Mouse (Mus musculus): Measurements from ENCODE around the gene Slc44a4.

The Slc44a4 gene

GRCm38 (mm10) chr17:34913930-34914665 lies at the start of gene Slc44a4:
Gene Slc44a4 (plus strand): TSS chr17:34914466.
- DNase-seq: no peak

GRCm38 (mm10) chr17:34865981-34866380 lies 48.3 kb upstream of the Slc44a4 start:
- DNase-seq: no peak

- DNase-seq: no peak
These were observed 39.9 kb upstream of the Slc44a4 start for GRCm38 (mm10) chr17:34874321-34874720.

GRCm38 (mm10) chr17:34879336-34879879 lies 34.9 kb upstream of the Slc44a4 start, which contains the start of gene Zbtb12:
Gene Zbtb12 (plus strand): TSS chr17:34879483.
- no peak for DNase-seq

GRCm38 (mm10) chr17:34881166-34881565 lies 33.1 kb upstream of the Slc44a4 start:
- DNase-seq: no peak

- DNase-seq: no peak
These were observed 32.5 kb upstream of the Slc44a4 start, which contains the start of gene Gm20547 for GRCm38 (mm10) chr17:34881683-34882310. Gene Gm20547 (minus strand): TSS chr17:34882042.

DNA sequence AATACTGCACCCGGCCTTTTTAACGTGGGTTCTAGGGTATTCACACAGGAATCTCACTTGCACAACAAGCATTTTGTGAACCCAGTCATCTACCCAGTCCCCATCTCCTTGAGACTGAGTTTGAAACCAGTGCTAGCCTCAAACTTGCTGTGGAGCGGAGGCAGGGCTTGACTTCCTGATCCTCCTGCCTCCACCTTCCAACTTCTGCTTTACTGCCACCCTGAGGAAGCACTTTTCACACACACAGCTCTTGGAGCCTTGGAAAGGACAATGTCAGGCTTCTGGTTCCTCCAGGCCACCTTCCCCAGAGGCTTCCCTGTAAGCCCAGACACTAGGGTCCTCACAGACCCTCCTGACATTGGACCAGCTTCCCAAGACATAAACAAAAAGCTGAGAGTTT lies 30.9 kb upstream of the Slc44a4 start:
- DNase-seq: no peak

- DNase-seq: no peak
These were observed 29.6 kb upstream of the Slc44a4 start for GRCm38 (mm10) chr17:34884704-34885103.

DNA sequence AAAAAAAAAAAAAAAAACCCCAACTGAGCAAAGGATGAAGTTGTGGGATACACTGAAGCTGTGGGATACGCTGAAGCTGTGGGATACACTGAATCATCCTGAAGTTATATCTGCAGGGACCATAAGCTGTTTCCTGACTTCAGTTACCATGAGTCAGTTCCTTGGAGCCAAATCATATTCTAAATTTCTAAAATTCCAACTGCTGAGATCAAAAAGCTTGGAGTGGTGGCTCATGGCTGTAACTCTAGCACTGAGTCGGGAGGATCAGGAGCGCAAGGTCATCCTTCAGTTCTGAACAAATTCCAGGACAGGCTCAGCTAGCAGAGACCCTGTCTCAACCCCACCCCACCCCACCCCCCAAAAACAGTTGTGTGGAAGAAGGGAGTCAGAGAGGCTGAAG lies 28.7 kb upstream of the Slc44a4 start:
- no peak for DNase-seq

DNA sequence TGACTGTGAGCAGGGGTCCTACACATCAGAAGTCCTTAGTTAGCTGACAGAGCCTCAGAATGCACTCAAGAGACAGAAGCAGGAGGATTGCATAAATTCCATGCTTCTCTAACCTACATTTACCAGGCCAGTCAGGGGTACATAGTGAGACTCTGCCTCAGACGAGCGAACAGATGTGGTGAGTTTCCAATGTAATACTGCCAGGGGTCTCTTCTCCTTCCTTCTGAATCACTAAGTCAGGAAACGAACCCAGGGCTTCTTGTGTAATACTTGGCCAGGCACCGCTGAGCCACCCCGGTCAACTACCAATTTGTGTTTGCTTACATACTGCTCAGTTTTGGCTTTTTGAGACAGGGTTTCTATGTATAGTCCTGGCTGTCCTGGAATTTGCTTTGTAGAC lies 26.3 kb upstream of the Slc44a4 start:
- no peak for DNase-seq

DNA sequence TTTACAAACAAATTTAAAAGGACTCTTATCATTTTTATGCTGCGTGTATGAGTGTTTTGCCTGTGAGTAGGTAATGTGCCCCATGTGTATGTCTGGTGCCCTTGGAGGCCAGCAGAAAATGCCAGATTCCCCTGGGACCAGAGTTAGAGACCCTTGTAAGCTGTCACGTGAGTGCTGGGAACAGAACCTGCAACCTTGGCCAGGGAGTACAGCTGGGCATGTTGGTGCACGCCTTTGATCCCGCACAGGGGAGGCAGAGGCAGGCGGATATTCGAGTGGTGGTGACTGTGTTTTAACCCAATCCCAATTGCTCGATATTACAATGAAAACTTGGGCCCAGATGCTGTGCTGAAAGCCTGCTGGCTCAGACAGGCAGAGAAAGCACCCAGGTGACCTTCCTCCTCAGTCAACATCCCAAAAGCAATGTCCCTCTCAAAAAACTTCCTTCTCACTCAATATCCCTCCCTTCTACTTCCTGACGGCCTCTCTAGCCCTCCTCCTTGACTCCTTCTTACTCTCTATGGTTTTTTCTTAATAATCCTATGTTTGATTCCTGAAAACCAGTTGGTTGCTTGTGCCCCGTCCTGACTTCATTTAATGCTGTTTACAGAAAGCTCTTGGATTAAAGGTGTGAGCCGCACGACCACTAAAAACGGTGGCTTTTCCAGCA lies 24.1 kb upstream of the Slc44a4 start:
- DNase-seq: no peak

- no peak for DNase-seq
These were observed 22.9 kb upstream of the Slc44a4 start for GRCm38 (mm10) chr17:34891377-34891776.

DNA sequence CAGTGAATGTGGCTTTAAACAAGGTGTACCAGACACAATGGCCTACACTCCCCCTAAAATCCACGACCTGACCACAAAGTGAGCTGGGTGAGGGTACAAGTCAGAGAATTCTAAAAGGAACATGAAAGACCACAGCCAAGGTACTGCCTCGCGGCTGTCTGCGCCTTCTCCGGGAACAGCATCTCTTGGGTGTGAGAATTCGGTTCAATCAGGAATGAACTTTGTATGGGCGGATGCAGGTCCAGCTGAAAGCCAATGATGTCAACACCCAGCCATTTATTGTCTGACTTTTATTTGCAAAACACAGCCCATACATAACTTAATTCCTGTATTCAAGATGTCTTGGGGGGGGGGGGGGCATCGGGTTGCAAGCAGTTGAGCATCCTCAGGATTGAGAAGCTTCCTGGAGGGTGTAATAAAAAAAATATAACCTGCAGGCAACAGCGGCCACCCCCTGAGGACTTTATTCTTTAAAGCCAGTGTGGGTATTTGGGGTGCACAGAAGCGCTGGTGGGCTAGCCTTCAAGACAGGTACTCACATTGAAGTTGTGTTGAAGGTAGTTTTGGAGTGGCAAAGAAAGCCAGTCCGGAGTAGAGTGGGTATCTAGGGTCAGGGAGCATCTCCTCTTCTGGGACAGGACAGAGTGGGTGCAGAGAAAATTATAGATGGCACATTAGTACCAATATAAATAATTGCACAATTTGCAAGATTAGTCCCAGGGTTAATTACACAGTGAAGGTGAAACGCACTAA lies 21.0 kb upstream of the Slc44a4 start:
- peak; percentile 61 for DNase-seq

DNA sequence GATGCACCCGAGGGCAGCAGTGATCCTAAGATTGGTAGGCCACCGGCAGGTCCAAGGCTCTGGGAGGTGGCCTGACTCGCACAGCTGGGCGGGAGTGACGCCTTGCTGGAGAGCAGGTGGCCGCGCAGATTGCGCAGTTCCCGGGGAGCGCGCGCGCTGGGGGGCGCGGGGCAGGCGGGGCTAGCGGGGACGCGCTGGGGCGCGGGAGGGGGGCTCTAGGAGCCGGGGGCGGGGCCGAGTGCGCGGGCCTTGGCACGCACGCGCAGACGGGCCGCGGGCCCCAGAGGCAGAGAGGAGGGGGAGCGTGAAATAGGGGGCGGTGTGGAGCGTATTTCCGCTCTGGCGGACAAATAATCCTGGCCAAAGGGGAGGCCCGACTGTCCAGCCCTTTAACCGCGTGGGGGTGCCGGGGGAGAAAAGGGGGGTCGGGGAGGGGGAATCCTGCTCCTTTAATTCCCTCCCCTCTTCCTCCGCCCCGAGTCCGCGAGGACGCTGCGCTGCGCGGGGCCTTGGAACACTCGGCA lies 20.1 kb upstream of the Slc44a4 start:
- DNase-seq: peak; percentile 94

GRCm38 (mm10) chr17:34894801-34895530 lies 19.3 kb upstream of the Slc44a4 start:
- peak; percentile 82 for DNase-seq

GRCm38 (mm10) chr17:34895724-34896123 lies 18.5 kb upstream of the Slc44a4 start:
- DNase-seq: peak; percentile 67

GRCm38 (mm10) chr17:34896366-34896765 lies 17.9 kb upstream of the Slc44a4 start:
- DNase-seq: peak; percentile 63

DNA sequence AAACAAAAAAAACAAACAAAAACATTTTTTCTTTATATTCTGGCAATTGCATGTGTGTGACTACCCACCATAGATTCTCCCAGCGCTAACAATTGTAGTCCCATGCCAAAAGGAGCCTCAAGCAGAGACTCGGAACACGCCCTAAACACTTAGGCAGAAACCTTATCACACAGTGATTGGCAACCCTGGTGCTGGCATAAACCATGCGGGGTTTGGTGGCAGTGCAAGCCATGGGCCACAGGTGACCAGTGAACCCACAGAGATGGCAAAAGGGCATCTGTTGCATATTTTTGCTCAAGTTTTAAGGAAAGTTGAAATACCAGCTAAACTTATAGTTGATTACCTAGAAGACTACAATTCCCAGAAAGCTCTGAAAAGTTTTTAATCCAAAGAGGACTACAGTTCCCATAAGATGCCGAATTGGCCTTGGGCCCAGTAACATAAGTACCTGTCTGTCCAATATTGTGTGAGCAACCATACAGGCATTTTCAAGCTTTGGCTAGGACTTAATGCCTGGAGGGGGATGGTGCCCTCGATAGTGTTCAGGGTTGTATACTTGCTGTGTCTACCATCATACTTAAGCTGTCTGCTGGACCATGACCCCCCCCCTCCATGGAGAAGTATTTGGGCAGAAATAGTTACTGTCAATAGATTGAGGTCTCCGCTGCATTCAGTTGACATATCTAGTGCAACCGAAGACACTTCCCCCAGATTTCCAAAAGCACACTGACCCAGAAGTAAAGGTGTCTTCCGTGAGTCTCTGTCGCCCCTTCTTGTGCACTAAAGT lies 16.7 kb upstream of the Slc44a4 start:
- peak; percentile 73 for DNase-seq

DNA sequence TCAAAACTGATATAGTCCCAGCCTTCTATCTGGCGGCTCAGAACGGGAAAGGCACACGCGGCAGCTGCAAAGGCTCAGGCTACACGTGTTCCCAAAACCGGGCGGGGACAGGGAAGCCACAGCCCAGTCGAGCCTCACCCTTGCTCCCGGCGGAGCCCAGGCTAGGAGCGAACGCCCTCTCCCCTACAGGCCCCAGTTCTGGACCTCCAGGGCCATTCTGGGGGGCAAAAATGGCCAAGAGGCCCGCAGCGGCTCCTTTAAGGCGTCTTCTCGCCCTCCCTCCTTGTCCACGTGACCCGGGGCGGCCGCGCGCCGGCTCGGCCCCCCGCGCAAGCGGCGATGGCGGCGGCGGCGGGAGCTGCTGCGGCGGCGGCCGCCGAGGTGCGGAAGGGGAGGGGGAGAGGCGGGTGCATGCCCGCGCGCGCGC lies 16.1 kb upstream of the Slc44a4 start, which contains the start of the genes C2 and Ehmt2:
TSS of gene C2 (minus strand) at position 106 of the 427 bp plus-strand sequence.
TSS of gene Ehmt2 (plus strand) at position 310 of the 427 bp plus-strand sequence.
- peak; percentile 87 for DNase-seq

DNA sequence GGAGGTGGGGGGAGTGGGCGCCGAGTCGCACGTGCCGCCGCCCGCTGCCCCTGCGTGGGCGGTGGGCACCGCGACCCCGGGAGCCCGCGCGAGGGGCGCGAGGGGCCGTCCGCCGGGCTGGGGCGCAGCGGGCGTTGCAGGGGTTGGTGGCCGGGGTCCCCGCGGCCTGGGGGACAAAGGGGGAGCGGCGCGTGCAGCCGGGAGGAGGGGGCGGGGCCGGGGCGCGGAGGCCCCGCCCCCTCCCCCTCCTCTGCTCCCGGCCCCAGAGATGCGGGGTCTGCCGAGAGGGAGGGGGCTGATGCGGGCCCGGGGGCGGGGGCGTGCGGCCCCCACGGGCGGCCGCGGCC lies 15.6 kb upstream of the Slc44a4 start:
- DNase-seq: no peak

Data from cerebellum, adult 9-11 months (tissue).